Mouse (Mus musculus): ENCODE measurements around the gene Dhx58.

Dhx58 gene

GRCm38 (mm10) chr11:100703851-100704531 lies at the start of gene Dhx58:
Gene Dhx58, minus strand, starts transcription at chr11:100704271.
- DNase-seq = no peak

- DNase-seq = no peak
These were observed 48.2 kb upstream of the Dhx58 start for GRCm38 (mm10) chr11:100752294-100752693.

GRCm38 (mm10) chr11:100750127-100750526 lies 46.1 kb upstream of the Dhx58 start:
- no peak for DNase-seq

GRCm38 (mm10) chr11:100749469-100749868 lies 45.4 kb upstream of the Dhx58 start:
- DNase-seq = no peak

- no peak for DNase-seq
These were observed 44.5 kb upstream of the Dhx58 start for GRCm38 (mm10) chr11:100748620-100749019.

- no peak for DNase-seq
These were observed 43.0 kb upstream of the Dhx58 start for GRCm38 (mm10) chr11:100747114-100747513.

- DNase-seq = no peak
These were observed 42.5 kb upstream of the Dhx58 start for GRCm38 (mm10) chr11:100746546-100746945.

- DNase-seq = peak; percentile 51
These were observed 41.0 kb upstream of the Dhx58 start for GRCm38 (mm10) chr11:100745085-100745484.

- DNase-seq = no peak
These were observed 37.3 kb upstream of the Dhx58 start for GRCm38 (mm10) chr11:100741348-100741747.

GRCm38 (mm10) chr11:100738749-100739148 lies 34.7 kb upstream of the Dhx58 start:
- no peak for DNase-seq

GRCm38 (mm10) chr11:100738066-100738604 lies 34.1 kb upstream of the Dhx58 start, which contains the start of gene Rab5c:
Gene Rab5c, minus strand, starts transcription at chr11:100738215.
- peak; percentile 96 to 98 for DNase-seq

GRCm38 (mm10) chr11:100737105-100737733 lies 33.1 kb upstream of the Dhx58 start:
- DNase-seq = no peak

- DNase-seq = no peak
These were observed 32.6 kb upstream of the Dhx58 start for GRCm38 (mm10) chr11:100736746-100737080.

GRCm38 (mm10) chr11:100735954-100736745 lies 32.1 kb upstream of the Dhx58 start:
- DNase-seq = no peak

GRCm38 (mm10) chr11:100735134-100735865 lies 31.2 kb upstream of the Dhx58 start:
- DNase-seq = no peak

- no peak for DNase-seq
These were observed 26.6 kb upstream of the Dhx58 start for GRCm38 (mm10) chr11:100730477-100731205.

- no peak for DNase-seq
These were observed 25.9 kb upstream of the Dhx58 start for GRCm38 (mm10) chr11:100729976-100730375.

GRCm38 (mm10) chr11:100728601-100729000 lies 24.5 kb upstream of the Dhx58 start:
- no peak for DNase-seq

- DNase-seq = no peak
These were observed 23.1 kb upstream of the Dhx58 start for GRCm38 (mm10) chr11:100727201-100727600.

GRCm38 (mm10) chr11:100724919-100725512 lies 20.9 kb upstream of the Dhx58 start:
- no peak for DNase-seq

GRCm38 (mm10) chr11:100722493-100723028 lies 18.5 kb upstream of the Dhx58 start:
- DNase-seq = no peak
